Mouse (Mus musculus): ENCODE measurements around the gene Jmjd1c. TPM values are rescaled to one million over a fixed set of nuclear protein-coding genes. Genes with fewer than 3 reads are reported as not detected.

Jmjd1c gene
- total and polyA plus RNA-seq, 2 experiments from 2014 or later, result 45.1 to 63.8 TPM

- no peak overlapping the region for H3K4me3 ChIP-seq (ENCODE audit: low read depth, low read length)
- no peak for TF ChIP-seq CTCF (IDR thresholded peaks at IDR 0.05)
- H3K9ac ChIP-seq (replicated peaks; ENCODE audit: low read length, poor library complexity, severe bottlenecking), result no peak overlapping the region
- 54% methylated on average over 21 of the region's 21 CpGs for WGBS
- H3K36me3 ChIP-seq (ENCODE audit: insufficient read depth, low read length), result no peaks in the 10 kb centered on the region
- DNase-seq (ENCODE audit: low spot score) (peak; percentile 61), ATAC-seq (ENCODE audit: low FRiP score) (peak; percentile 52)
- H3K27me3 ChIP-seq (ENCODE audit: insufficient read depth, low read length), result no peaks in the 10 kb centered on the region
- no peak overlapping the region for H3K27ac ChIP-seq (ENCODE audit: low read depth, low read length)
- H3K4me1 ChIP-seq (ENCODE audit: insufficient read depth, low read length), result 0 out of 2 replicates have a peak, but pooled peaks cover 4% of the 10 kb centered on the region
- no peaks in the 10 kb centered on the region for H3K9me3 ChIP-seq (ENCODE audit: low read length)
- H3K4me2 ChIP-seq (ENCODE audit: low read depth, low read length, poor library complexity, severe bottlenecking), result peak overlapping the region; percentile 6; the same call in 1 of the 2 replicates
Measured at GRCm38 (mm10) chr10:67075931-67076878, 19.7 kb upstream of the Jmjd1c start.

GRCm38 (mm10) chr10:67079030-67079429 is 16.9 kb upstream of the Jmjd1c start:
- no peaks in the 10 kb centered on the region for H3K9me3 ChIP-seq (ENCODE audit: low read length)
- ATAC-seq (ENCODE audit: low FRiP score) (no peak), DNase-seq (ENCODE audit: low spot score) (no peak)
- no peak overlapping the region for H3K4me3 ChIP-seq (ENCODE audit: low read depth, low read length)
- 57% methylated on average over 4 of the region's 4 CpGs for WGBS
- H3K4me2 ChIP-seq (ENCODE audit: low read depth, low read length, poor library complexity, severe bottlenecking), result no peak overlapping the region
- no peak overlapping the region for H3K9ac ChIP-seq (replicated peaks; ENCODE audit: low read length, poor library complexity, severe bottlenecking)
- no peaks in the 10 kb centered on the region for H3K36me3 ChIP-seq (ENCODE audit: insufficient read depth, low read length)
- no peak overlapping the region for H3K27ac ChIP-seq (ENCODE audit: low read depth, low read length)
- 0 out of 2 replicates have a peak, but pooled peaks cover 4% of the 10 kb centered on the region for H3K4me1 ChIP-seq (ENCODE audit: insufficient read depth, low read length)
- H3K27me3 ChIP-seq (ENCODE audit: insufficient read depth, low read length), result no peaks in the 10 kb centered on the region
- TF ChIP-seq CTCF (IDR thresholded peaks at IDR 0.05), result no peak

- no peak overlapping the region for H3K4me3 ChIP-seq (ENCODE audit: low read depth, low read length)
- H3K4me2 ChIP-seq (ENCODE audit: low read depth, low read length, poor library complexity, severe bottlenecking), result no peak overlapping the region
- DNase-seq (ENCODE audit: low spot score) (no peak), ATAC-seq (ENCODE audit: low FRiP score) (no peak)
- no peak overlapping the region for H3K27ac ChIP-seq (ENCODE audit: low read depth, low read length)
- no peaks in the 10 kb centered on the region for H3K27me3 ChIP-seq (ENCODE audit: insufficient read depth, low read length)
- H3K4me1 ChIP-seq (ENCODE audit: insufficient read depth, low read length), result 0 out of 2 replicates have a peak, but pooled peaks cover 3% of the 10 kb centered on the region
- no peaks in the 10 kb centered on the region for H3K36me3 ChIP-seq (ENCODE audit: insufficient read depth, low read length)
- WGBS, result 89% methylated on average over 18 of the region's 18 CpGs
- no peaks in the 10 kb centered on the region for H3K9me3 ChIP-seq (ENCODE audit: low read length)
- no peak for TF ChIP-seq CTCF (IDR thresholded peaks at IDR 0.05)
- H3K9ac ChIP-seq (replicated peaks; ENCODE audit: low read length, poor library complexity, severe bottlenecking), result no peak overlapping the region
Measured at GRCm38 (mm10) chr10:67081206-67082007, 14.5 kb upstream of the Jmjd1c start.

GRCm38 (mm10) chr10:67082531-67082930 is 13.4 kb upstream of the Jmjd1c start:
- Histone ChIP-seq H3K9me3 (ENCODE audit: low read length) (no peaks in the 10 kb centered on the region), H3K4me1 (ENCODE audit: insufficient read depth, low read length) (no peaks in the 10 kb centered on the region), H3K9ac (replicated peaks; ENCODE audit: low read length, poor library complexity, severe bottlenecking) (no peak overlapping the region), H3K4me2 (ENCODE audit: low read depth, low read length, poor library complexity, severe bottlenecking) (no peak overlapping the region), H3K27me3 (ENCODE audit: insufficient read depth, low read length) (no peaks in the 10 kb centered on the region), H3K4me3 (ENCODE audit: low read depth, low read length) (no peak overlapping the region), H3K27ac (ENCODE audit: low read depth, low read length) (no peak overlapping the region), H3K36me3 (ENCODE audit: insufficient read depth, low read length) (no peaks in the 10 kb centered on the region)
- WGBS, result 78% methylated on average over 4 of the region's 4 CpGs
- TF ChIP-seq CTCF (IDR thresholded peaks at IDR 0.05), result no peak
- no peak for ATAC-seq (ENCODE audit: low FRiP score)
- DNase-seq (ENCODE audit: low spot score), result no peak

- Histone ChIP-seq H3K9me3 (ENCODE audit: low read length) (no peaks in the 10 kb centered on the region), H3K27ac (ENCODE audit: low read depth, low read length) (no peak overlapping the region), H3K4me3 (ENCODE audit: low read depth, low read length) (no peak overlapping the region), H3K36me3 (ENCODE audit: insufficient read depth, low read length) (no peaks in the 10 kb centered on the region), H3K4me2 (ENCODE audit: low read depth, low read length, poor library complexity, severe bottlenecking) (no peak overlapping the region), H3K4me1 (ENCODE audit: insufficient read depth, low read length) (no peaks in the 10 kb centered on the region), H3K9ac (replicated peaks; ENCODE audit: low read length, poor library complexity, severe bottlenecking) (no peak overlapping the region), H3K27me3 (ENCODE audit: insufficient read depth, low read length) (no peaks in the 10 kb centered on the region)
- ATAC-seq (ENCODE audit: low FRiP score) (no peak), DNase-seq (ENCODE audit: low spot score) (peak; percentile 35)
- WGBS, result 80% methylated on average over 10 of the region's 10 CpGs
- no peak for TF ChIP-seq CTCF (IDR thresholded peaks at IDR 0.05)
Measured at GRCm38 (mm10) chr10:67083446-67084166, 12.3 kb upstream of the Jmjd1c start.

Data from midbrain, postnatal 0 days (tissue).